Mouse (Mus musculus): ENCODE data around the gene Hist4h4.

Hist4h4 gene

DNA sequence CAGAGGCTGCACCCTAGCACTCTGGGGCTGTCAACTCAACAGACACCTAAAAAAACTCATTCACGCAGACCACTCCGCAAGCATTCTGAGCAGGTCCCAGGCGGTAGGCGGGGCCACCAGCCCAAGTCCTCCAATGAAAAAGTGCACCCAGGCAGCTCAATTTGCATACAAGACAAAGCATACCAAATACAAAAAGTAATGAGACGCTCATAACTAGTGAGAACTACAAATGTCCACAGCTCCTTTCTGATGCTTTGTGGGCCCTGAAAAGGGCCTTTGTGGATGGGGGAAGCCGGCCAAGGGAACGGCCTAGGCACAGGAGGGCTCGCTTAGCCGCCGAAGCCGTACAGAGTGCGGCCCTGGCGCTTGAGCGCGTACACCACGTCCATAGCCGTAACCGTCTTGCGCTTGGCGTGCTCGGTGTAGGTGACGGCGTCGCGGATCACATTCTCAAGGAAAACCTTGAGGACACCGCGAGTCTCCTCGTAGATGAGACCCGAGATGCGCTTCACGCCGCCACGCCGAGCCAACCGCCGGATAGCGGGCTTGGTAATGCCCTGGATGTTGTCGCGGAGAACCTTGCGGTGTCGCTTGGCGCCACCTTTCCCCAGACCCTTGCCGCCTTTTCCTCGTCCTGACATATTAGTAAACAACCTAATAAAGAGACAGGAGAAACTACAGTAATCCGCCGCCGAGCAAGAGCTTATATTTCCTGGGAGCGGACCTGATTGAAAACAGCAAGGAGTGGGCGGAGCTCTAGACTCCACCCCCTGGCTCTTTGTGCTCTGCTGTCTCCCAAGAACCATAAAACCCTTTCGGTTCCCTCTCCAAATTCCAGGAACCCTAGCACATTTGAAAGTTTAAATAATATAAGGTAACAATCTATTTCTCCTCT, at the start of gene Hist4h4:
TSS of gene Hist4h4 (minus strand) at position 677 of the 895 bp plus-strand sequence.
- peak; percentile 95 for DNase-seq (ENCODE audit: low spot score)

DNA sequence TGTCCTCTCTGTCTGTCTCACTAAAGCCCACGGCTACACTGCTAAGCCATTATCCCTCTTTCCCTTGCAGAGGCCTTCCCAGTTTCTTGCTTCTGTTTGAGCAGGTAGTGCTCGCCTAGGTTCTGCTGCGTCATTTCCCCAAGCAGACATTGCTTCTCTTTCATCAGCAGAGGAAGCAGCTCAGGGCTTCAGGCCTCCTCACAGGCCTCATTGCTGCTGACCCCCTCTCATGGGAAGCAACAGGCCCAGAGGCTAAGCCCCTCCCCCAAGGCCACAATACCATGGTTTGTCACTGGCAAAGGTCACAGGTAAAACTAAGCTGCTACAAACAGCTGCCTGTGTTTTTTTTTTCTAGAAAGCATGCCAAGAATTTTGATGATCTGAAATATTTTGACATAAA, 48.5 kb upstream of the Hist4h4 start:
- no peak for DNase-seq (ENCODE audit: low spot score)

DNA sequence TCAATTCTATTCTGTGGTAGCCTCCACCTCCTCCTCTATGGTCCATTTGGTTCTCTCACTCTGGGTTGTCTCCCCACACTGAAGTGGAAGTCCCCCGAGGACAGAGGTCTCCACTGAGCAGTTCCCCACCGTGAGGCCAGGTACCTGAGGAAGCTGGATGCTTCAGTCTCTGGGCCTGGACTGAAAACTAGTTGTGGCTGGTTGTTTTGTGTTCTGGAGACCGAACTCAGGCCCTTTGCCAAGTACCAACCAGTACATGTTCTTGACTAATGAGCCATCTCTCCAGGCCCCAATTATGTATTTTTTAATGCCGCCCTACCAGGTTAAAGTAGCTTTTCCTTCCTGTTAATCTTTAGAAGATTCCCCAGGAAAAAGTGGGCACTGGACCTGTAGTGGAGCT, 48.1 kb upstream of the Hist4h4 start:
- no peak for DNase-seq (ENCODE audit: low spot score)

DNA sequence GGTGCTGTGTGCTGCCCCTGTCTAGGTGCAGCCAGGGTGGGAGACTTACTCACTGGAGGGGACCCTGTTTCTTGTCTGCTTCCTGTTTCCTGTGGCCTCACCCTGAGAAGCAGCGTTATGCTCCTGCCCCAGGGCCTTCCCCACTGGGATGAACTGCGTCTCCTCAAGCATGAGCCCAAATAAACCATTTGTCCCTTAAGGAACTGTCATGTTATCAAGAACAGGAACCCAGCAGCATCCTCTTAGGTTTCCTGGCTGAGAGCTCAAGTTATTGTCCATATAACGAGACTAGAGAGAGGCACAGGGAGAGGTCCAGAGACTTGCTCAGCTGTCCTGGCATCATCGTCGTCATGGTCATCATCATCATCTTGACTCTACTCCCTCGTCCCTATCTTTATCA, 46.1 kb upstream of the Hist4h4 start:
- DNase-seq (ENCODE audit: low spot score) = no peak

DNA sequence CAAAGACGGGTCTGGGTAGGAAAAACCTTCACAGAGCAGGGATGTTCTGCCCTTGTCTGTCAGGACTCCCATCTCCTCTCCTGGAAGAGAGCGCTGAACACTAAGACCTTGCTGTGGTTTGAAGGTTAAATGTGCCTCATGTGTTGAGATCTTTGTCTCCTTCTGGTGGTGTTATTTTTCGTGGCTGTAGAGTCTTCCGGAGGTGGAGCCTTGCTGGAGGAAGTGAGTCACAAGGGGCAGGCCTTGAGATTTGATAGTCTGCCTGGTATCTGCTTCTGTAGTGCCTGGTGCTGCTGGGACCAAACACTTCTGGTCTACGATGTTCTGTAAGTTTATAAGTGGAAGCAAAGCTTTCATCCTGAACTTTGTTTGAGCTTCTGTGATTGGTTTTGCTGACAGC, 44.8 kb upstream of the Hist4h4 start:
- DNase-seq (ENCODE audit: low spot score) = no peak

DNA sequence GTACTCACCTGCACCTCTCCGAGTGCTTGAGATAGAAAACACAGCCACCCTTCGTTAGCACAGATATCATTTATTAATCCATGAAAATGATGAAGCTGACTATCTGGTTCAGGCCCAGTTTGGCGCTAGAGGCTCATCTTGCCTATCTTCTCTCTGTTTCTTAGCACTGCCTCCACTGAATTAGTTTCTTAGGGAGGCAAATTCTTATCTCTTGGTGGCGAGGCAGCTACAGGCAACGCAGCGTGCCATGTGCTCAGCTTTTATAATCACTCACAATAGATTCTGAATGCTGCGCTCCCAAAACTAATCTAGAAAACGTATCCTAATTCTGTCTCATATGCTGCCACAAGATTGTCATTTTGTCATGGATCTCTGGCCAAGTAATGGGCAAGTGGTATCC, 44.2 kb upstream of the Hist4h4 start:
- DNase-seq (ENCODE audit: low spot score) = no peak

DNA sequence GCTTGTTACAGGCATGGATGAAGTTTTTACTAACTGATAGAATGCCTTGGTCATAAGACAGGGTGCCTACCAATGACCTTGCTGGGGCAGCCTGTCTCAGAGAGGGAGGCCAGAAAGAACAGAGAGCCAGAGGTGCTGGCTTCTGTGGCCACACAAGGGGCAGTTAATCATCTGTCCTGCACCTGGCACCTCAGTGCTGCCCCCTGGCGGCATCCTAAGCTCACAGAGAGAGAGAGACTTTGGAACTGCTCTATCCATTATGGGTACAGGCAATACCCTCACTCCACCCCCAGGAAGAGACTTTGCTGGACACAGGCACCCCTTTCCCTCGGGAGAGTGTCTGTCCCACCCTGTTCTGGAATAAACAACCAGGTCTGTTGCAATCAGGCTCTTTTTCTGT, 43.6 kb upstream of the Hist4h4 start:
- DNase-seq (ENCODE audit: low spot score) = peak; percentile 43

DNA sequence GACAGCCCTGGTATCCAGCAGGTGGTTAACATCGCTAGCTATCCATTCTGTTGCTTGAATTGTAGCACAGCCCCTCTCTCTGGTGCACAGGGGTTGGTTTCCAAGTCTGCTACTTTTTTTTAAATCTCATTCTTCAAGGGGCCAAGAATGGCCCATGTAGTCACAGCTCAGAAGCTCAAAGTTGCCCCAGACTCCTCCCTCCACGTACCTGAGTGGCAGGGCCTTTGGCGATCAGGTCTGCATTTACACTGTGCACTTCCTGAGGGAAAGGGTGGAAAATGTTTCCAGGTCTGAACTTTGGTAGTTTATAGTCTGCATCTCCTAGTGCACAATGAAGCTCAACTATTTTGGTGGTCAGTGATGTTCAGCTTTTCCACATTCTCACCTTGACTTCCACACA, 43.1 kb upstream of the Hist4h4 start:
- no peak for DNase-seq (ENCODE audit: low spot score)

DNA sequence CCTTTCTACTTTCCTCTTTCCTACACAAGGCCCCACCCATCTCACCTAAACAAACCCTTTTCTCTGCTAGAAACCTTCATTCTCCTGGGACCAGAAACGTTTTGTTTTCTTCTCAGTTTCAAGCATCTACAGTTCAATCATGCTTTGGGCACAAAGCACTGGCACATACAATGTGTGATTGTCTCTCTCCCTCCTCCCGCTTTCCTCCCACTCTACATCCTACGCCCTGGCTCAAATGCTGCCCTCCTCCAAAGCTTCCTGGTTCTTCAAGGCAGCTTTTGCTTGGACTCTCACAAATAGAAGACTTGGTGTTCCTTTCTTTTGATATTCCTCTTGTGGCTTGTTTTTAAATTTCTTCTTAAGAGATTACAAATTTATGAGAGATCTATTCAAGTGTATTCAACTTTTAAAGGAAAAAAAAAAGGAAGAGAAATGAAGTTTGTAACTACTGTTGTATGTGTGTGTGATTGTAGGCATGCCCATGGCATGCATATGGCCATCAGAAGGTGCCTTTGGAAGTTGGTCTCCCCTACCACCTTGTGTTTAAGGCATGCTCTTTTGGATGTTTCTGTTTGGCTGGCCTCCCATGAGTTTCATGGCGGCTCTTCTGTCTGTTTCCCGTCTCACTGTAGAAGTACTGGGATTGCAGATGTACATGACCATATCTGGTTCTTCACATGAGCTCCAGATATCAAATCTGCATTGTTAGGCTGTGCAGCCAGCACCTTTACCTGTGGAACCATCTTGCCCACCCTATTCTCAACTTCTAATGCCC, 41.7 kb upstream of the Hist4h4 start:
- no peak for DNase-seq (ENCODE audit: low spot score)

DNA sequence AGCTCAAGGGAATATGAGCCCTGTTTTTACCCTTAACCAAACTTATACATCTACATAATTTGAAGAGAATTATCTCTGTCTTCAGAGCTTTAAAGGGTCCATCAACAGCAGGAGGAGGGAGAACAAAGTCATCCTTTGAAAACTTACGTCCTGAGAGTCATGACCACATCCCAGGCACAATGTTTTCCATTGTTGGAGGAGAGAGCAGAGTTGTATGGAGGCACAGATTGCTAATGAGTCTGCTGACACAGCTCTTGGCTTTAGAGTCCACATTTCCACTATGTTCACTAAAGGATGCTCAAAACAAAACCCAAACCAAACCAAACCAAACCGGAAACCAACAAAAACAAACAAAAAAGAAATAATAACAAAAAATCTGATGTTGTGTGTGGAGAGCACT, 40.7 kb upstream of the Hist4h4 start:
- no peak for DNase-seq (ENCODE audit: low spot score)

DNA sequence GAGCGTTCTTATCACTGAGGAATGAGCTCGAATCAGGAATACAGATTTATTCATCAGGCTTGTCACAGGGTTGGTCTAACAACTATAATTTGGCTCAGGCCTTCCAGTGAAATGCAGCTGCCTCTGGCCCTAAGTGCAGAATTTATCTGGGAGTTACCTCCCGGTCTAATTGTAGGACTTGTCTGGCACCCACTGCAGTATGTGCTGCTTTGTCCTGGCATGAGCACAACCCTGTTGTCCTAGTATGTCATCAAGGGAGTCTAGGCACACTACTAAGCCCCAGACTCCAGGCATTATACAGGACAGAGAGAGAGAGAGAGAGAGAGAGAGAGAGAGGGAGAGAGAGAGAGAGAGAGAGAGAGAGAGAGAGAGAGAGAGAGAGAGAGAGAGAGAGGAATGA, 33.1 kb upstream of the Hist4h4 start:
- DNase-seq (ENCODE audit: low spot score) = no peak

DNA sequence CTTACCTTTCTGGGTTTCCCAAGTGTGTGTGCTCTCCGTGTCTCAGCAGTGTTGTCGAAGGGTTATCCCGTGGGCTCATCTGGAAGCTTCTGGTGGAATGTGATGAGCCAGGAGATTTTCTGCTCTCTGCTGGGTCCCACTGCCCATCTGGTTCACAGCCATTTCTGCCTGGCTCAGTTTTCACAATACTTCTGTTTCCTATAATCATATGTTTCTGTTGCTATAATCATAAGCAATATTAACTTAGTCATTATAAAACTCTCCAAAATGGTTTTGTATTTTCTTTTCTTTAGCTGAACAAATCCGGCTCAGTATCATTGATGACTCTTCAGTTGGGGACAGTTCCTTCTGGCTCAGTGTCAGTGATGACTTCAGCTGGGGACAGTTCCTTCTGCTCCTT, 31.1 kb upstream of the Hist4h4 start, which contains the start of gene Smco3:
TSS of gene Smco3 (minus strand) at position 101 of the 400 bp plus-strand sequence.
- no peak for DNase-seq (ENCODE audit: low spot score)

DNA sequence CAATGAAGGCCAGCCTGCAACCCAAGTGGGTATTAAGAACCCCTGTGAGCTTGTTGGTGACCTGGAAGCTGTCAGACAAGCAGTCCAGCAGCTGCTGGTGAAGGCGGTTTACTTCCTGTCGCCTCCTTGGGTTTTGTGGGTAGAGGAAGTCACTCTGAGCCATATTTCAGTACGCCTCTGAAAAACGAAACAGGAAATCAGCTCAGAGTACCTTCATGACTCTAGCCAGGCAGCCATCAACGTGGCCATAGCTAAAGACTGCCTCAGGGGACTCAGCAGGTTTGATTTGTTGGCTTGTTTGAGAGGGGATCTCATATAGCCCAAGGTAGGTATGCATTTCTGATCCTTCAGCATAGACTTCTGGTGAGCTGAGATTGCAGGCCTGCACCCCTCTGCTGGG, 27.5 kb upstream of the Hist4h4 start:
- no peak for DNase-seq (ENCODE audit: low spot score)

DNA sequence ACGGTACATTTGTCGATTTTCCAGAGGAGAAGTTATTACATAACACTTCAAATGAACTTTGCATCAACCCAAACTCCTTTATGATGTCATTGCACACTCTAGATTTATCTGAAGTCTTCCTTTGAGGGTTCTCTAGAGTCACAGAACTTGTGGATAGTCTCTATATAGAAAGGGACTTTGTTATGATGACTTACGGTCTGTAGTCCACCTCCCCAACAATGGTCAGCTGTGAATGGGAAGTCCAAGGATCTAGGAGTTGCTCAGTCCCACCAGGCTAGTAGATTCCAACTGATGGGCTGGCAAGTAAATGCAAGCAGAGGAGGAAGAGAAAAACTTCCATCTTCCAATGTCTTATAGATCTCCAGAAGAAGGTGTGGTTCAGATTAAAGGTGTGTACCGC, 24.5 kb upstream of the Hist4h4 start:
- no peak for DNase-seq (ENCODE audit: low spot score)

DNA sequence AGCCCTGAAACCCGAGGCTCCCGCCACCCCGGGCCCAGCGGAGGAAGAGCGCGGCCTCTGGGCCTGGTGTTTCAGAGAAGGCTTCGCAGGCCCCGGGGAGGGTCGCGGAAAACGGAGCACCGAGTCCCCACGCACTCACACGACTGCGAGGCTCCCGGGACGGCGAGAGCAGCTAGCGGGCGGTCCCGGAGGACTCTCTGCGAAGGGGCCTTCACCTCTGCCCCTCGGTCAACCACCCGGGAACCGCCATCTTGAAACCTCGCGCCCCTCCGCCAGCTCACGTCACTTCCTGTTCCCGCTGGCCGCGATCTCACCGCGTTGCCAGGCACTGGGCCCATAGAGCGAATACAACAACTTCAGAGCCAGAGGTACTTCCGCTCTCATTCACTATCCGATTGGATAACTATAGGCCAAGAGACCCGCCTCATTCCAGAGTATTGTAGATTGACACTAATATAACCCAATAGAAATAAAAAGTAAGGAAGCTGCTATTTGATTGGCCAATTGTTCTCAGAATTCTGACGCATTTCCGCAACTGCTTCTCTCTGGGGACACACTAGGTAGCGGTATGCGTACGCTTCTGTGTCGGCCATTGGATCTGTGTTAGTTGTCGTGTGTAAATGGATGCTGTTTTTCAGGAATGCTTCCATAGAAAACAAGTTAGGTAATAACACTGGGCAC, 23.8 kb upstream of the Hist4h4 start, which contains the start of gene Wbp11:
TSS of gene Wbp11 (minus strand) at position 353 of the 681 bp plus-strand sequence.
- peak; percentile 98 for DNase-seq (ENCODE audit: low spot score)

DNA sequence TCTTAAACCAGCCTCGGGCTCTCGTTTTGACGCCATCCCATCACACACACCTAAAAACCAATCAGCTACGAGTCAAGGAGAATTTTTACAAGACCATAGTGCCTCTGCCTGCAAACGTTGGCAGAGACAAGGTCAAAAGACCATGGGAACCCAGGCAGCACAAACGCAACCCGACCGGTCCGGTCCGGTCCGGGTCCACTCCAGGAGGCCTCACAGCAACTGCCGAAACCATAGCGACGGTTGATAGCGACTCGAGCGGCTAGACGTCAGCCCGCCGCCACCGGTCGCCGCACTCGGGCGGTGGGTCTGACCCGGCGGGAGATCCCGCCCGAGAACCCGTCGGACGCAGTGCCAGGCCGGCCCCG, 23.3 kb upstream of the Hist4h4 start, which contains the start of gene BC049715:
TSS of gene BC049715 (plus strand) at position 111 of the 365 bp plus-strand sequence.
- DNase-seq (ENCODE audit: low spot score) = no peak

DNA sequence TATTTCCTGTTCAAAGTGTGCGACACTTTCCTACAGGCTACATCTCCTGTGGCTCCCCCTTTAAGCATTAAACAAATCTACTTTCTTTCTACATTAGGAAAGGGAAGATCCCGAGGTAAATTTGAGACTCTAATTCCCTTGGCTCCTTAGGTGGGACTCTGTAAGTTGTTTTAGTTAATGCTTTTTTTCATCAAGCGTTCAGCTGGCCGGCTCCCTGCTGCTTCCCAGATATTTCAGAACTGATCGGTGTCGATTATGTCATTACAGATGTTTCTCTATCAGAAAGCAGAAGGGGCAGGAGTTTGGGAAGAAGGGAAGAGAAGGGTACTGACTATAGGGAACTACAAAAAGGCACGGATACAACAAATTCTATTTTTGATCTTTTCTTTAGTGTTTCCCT, 22.9 kb upstream of the Hist4h4 start:
- DNase-seq (ENCODE audit: low spot score) = no peak

DNA sequence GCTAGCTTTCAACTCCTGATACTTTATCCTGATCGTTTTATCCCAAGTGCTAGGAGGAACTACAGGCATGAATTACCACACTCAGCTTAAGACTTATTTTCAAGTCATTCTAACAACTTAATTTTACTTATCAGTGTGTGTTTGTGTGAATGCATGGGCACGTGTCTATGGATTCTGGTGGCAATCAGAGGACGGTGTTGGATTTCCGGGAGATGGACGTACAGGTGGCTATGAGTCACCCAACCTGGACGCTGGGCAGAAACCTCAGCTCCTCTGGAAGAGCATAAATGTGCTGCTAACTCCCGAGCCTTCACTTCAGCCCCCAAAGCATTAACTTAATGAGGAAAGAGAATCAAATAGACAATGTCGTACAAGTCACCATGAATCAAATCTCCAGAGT, 20.8 kb upstream of the Hist4h4 start:
- DNase-seq (ENCODE audit: low spot score) = no peak

DNA sequence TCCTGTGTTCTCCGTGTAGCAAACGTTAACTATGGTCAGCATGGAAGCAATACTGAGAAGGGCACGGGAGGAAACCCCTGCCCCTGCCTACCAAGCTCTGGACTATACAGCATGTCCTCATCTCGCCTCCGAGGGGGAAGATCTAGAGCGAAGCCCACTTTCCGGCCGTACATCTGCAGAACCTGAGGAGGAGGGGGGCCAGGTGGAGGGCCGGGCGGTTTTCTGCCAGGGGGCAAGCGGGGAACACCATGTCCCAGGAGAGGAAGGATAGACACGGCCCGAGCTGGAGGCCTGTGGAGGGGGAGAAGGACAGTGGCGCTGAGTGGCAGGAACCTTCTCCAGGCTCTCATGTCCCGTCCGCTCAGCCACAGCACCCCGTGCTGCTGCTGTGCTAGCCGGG, 16.9 kb upstream of the Hist4h4 start:
- DNase-seq (ENCODE audit: low spot score) = no peak

DNA sequence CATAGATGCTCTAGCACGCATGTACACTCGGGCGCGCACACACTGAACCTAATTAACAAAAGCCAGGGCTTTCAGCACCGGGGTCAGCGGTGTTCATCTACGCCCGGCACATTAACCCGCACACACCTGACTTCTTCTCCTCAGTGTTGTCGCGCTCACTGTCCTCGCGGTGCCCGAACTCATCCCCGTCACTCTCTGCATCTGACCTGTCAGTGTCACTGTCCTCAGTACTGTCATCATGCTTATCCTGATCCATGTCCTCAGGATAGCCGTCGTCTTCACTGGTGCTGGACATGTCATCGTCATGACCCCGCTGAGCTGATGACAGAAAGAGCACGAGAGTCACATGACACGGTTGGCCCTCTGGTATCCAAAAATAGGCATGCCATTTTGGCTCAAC, 16.2 kb upstream of the Hist4h4 start:
- no peak for DNase-seq (ENCODE audit: low spot score)

DNA sequence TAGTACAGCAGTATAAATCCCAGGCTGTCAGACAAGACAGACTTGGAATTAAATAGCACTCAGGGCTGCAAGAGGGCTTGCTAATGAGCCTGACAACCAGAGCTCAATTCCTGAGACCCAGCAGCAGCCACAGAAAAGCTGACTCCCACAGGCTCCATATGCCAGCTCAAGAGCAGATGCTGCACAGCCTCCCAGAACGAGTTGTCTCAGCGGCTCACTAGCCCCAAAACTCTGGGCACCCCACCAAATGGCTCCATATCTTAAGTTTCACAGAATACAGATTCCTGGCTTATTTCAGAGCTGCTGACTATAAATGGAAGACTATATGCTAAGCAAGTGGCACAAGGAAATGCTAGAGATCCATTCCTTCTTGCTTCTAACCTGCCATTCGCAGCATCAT, 13.3 kb upstream of the Hist4h4 start:
- DNase-seq (ENCODE audit: low spot score) = peak; percentile 75

DNA sequence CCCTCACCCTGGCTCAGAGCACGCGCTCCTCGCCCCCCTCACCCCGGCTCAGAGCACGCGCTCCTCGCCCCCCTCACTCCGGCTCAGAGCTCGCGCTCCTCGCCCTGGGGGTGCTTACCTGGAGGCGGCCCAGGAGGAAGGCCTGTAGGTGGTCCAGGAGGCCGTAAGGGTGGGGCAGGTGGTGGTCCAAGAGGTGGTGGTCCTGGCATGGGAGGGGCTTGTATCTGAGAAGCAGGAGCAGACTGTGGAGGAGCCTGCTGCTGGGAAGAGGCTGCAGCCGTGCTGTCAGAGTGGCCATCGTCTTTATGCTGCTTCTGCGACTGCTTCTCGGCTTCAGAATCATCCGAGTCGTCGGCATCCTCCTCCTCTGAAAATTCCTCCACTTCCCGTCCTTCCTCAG, 12.6 kb upstream of the Hist4h4 start:
- DNase-seq (ENCODE audit: low spot score) = no peak

DNA sequence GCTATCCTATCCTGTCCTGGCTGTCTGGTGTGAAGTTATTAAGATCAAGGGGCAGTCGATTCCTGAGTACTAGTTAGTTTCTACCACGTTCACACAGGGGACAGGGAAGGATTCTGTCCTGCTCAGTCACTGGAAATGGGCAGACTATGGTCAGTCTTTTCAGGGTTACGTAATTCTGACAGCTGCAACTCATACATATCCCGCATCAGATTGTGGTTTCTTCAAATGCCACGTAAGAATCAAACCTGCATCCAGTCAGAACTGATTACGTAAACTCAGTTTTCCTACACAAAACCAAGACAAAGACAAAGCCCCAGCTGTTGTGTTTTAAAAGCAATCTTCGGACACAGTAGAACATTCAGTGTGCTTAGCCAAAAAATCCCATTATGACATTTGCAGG, 11.2 kb upstream of the Hist4h4 start:
- no peak for DNase-seq (ENCODE audit: low spot score)

Measured in left cerebral cortex, adult 11 months (tissue).